Mouse (Mus musculus): ENCODE results near the gene Hmgb1. TPM values are rescaled to one million over a fixed set of nuclear protein-coding genes. Genes with fewer than 3 reads are reported as not detected.

Gene Hmgb1
- total RNA-seq, 1 experiment from 2014 or later: 1,227 TPM

DNA sequence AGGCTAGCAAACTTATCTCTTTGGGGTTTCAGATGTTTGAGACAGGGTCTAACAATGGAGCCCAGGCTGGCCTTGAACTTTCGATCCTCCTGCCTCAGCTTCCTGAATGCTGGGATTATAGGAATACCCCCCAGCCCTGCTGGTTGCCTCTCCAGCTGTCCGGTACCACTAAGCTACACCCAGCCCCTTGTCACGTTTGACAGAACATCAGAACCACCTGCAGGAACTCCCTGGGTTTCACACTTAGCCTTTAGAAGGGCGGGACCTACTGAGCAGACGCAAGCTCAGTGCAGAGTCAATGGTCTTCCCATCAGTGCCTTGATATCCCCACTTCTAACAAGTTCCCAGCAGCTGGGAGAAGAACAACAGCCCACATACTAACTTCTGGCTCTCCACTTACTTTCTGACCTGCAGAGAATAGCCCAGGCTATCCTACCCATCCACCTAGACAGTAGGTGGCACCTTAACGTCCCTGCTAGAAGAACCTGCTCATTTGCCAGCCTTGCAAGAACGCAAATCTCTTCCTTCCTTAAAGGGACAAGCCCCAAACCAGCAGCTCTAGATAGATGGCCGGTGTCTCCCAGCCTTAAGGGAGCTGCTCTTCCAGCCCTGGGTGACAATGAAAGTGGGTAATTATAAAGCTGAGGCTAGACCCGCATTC is 178.5 kb downstream of the Hmgb1 start:
- peak in 1 of 2 experiments; percentile 26; a peak in 2 of 4 replicates for ATAC-seq (replicated peaks in 1 of 2; ENCODE audit: insufficient read depth in 1 of 2, low FRiP score in 2 of 2, low TSS enrichment in 1 of 2, low read depth in 1 of 2, poor library complexity in 2 of 2, severe bottlenecking in 2 of 2)

DNA sequence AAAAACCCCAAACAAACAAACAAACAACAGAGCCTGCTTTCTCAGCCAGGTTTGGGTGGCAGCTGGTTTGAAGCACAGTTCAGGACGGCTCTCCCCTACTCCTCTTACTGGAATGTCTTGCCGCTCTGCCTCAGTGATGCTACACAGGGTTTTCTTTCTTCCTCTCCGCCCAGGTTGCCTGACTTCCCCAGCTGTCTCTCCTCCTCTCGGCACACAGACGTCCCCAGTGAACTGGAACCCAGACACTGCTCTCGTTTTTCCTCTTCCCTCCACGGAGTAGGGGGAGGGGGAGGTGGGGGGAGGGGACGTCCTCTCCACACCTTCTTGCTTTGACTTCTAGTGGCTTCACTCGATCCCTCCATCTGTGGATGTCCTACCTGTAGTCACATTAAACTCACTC is 179.2 kb downstream of the Hmgb1 start:
- ATAC-seq (replicated peaks in 1 of 2; ENCODE audit: insufficient read depth in 1 of 2, low FRiP score in 2 of 2, low TSS enrichment in 1 of 2, low read depth in 1 of 2, poor library complexity in 2 of 2, severe bottlenecking in 2 of 2): no peak

GRCm38 (mm10) chr5:149003137-149003536 is 181.2 kb downstream of the Hmgb1 start:
- no peak for ATAC-seq (replicated peaks in 1 of 2; ENCODE audit: insufficient read depth in 1 of 2, low FRiP score in 2 of 2, low TSS enrichment in 1 of 2, low read depth in 1 of 2, poor library complexity in 2 of 2, severe bottlenecking in 2 of 2)

DNA sequence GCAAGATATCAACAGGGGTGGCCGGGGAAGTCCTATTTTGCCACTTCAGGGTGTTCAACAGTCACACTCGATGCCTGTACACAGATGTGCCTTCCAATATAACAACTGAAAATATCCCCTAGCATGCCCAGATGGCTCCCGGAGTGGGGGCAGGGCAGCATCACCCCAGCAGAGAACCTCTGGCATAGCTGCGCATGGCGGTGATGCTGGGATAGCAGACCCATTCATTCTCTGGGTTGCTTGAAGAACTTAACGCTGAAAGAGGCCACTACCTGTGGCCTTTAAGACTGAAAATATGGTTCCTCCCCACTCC is 181.5 kb downstream of the Hmgb1 start:
- ATAC-seq (replicated peaks in 1 of 2; ENCODE audit: insufficient read depth in 1 of 2, low FRiP score in 2 of 2, low TSS enrichment in 1 of 2, low read depth in 1 of 2, poor library complexity in 2 of 2, severe bottlenecking in 2 of 2): no peak

DNA sequence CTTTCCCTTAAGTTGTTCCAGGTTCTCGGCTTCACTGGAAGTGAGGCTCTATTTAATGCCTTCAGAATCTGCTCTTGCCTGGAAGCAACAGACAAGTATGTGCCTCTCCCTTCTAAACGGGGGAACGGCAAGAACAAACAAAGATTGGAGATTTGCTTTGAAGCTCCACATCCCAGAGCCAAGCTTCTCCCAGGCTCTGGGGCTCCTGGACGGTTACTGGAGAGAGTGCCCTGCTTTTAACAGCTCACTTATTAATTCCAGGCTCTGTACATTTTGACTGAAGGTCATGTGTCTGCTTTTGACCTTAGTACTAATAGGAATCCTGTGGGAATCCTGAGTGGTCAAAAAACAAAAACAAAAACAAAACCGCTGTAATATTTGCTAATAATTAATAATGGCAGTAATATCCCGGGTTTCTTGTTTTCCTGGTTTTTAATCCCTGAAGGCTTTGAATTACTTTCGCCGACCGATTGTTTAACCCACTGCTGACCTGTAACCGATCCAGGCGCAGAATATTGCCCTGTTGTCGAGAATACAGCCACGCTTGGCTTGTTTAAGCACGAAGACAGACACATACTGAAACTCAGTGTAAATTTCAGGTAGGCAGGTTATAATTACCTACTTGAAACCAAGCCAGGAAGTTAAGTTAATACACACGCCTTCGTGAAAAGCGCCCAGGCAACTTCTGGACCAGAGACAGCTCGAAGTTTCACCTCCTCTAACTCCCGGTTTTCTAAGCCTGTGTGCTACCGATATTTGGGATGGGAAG is 182.1 kb downstream of the Hmgb1 start:
- no peak for ATAC-seq (replicated peaks in 1 of 2; ENCODE audit: insufficient read depth in 1 of 2, low FRiP score in 2 of 2, low TSS enrichment in 1 of 2, low read depth in 1 of 2, poor library complexity in 2 of 2, severe bottlenecking in 2 of 2)

GRCm38 (mm10) chr5:148999802-149000201 is 184.5 kb downstream of the Hmgb1 start:
- no peak for ATAC-seq (replicated peaks in 1 of 2; ENCODE audit: insufficient read depth in 1 of 2, low FRiP score in 2 of 2, low TSS enrichment in 1 of 2, low read depth in 1 of 2, poor library complexity in 2 of 2, severe bottlenecking in 2 of 2)

DNA sequence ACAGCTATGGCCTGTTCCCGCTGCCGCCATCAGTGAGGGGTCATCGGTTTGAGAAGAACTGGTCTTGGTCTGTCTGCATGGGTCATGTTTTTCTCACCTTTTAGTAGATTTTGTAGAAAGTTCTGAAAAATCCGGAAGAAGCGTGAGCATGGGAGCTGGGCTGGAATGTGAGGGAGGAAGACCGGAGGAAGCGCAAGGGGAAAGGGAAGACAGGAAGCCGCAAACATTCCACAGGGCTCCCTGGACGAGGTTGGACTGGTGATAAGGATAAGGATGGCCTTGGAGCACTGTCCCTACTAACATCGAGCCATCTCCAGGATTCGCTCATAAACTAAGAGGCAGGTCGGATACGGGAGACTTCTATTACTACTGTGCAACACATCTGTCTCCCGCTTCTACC is 185.8 kb downstream of the Hmgb1 start:
- ATAC-seq (replicated peaks in 1 of 2; ENCODE audit: insufficient read depth in 1 of 2, low FRiP score in 2 of 2, low TSS enrichment in 1 of 2, low read depth in 1 of 2, poor library complexity in 2 of 2, severe bottlenecking in 2 of 2): no peak

GRCm38 (mm10) chr5:148996709-148997037 is 187.6 kb downstream of the Hmgb1 start:
- no peak for ATAC-seq (replicated peaks in 1 of 2; ENCODE audit: insufficient read depth in 1 of 2, low FRiP score in 2 of 2, low TSS enrichment in 1 of 2, low read depth in 1 of 2, poor library complexity in 2 of 2, severe bottlenecking in 2 of 2)

Other genes with a start within 250 kb of the Hmgb1 start
- 0.30 TPM in 1 of 2 replicates, not detected in the other for gene Gm42791, start 189.3 kb downstream of the Hmgb1 start, total RNA-seq (2017)
- 42.1 and 59.9 TPM in 2 replicates for gene Uspl1, start 139 bp downstream of the Hmgb1 start, total RNA-seq (2017)
- gene Alox5ap, start 80.3 kb upstream of the Hmgb1 start, total RNA-seq (2017): 324 and 337 TPM in 2 replicates
- gene Medag, start 227.3 kb upstream of the Hmgb1 start, total RNA-seq (2017): 0.30 and 1.2 TPM in 2 replicates

Measured in hematopoietic stem cell, adult 5-6 weeks (primary cell).